Mouse (Mus musculus) layer of hippocampus, adult 2 months (tissue): Measurements from ENCODE around the gene Eml2. TPM values are rescaled to one million over a fixed set of nuclear protein-coding genes. Genes with fewer than 3 reads are reported as not detected.

ENCODE experiments used
- DNase-seq, 2 experiments: peaks; one replicate each; pipeline ENCODE4 v3.0.0; 2022; ENCODE audit warnings: low spot score in 2 of 2
- H3K27ac ChIP-seq: fragments of 200-600 bp; 2 replicates; pipeline ENCODE4 v1.8.1; 2022
- H3K4me3 ChIP-seq: fragments of 200-600 bp; 2 replicates; pipeline ENCODE4 v1.8.1; 2022; ENCODE audit warnings: mild to moderate bottlenecking
- CTCF ChIP-seq: fragments of 200-600 bp; conservative IDR thresholded peaks from 2 replicates; pipeline ENCODE4 v1.8.1; 2022; ENCODE audit warnings: antibody characterized with exemption, mild to moderate bottlenecking, moderate library complexity
- total RNA-seq, 2 experiments: library from RNA; stranded (reverse); gene quantifications; 2 replicates each; pipeline ENCODE4 v1.2.3; 2021

The Eml2 gene
- total RNA-seq, 2 experiments from 2014 or later, result 159 to 162 TPM

DNA sequence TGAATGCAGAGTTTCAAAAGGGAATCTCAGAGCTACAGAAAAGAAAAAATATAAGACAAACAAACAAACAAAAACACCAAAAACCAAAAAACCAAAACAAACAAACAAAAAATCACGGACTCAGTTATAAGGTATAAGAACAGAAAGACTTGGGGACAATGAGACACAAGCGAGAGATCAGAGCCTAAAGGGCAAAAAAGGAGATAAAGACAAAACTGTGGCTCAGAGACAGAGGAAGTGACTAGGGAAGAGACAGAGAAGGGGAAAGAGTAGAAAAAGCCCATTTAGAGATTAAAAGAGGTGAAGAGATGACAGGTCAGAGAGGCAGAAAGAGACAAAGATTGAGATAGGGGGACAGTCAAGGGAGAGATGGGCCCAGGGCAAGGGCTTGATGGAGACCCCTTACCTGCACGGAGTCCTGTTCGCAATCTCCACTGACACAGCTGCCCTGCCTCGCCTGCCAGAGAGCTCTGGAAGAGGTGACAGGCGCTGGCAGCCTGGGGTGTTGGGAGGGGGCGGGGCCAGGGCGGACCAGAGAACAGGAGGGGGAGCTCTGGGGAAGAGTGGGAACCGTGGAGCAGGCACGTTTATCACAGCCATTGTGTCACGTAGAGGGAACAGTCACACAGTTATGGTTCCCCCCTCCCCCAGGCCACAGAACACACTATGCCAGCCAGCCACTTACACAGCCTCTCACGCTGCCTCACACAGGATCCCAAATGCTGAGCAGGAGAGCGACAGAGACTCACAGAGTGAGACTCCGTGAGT lies 10.4 kb upstream of the Eml2 start, which contains the start of gene Gipr:
TSS of gene Gipr (minus strand) at position 472 of the 768 bp plus-strand sequence.
- DNase-seq, result no peak
- H3K27ac ChIP-seq, result no peak within 1 kb of the TSS
- no peak within 1 kb of the TSS for H3K4me3 ChIP-seq
- TF ChIP-seq CTCF, result no peak

DNA sequence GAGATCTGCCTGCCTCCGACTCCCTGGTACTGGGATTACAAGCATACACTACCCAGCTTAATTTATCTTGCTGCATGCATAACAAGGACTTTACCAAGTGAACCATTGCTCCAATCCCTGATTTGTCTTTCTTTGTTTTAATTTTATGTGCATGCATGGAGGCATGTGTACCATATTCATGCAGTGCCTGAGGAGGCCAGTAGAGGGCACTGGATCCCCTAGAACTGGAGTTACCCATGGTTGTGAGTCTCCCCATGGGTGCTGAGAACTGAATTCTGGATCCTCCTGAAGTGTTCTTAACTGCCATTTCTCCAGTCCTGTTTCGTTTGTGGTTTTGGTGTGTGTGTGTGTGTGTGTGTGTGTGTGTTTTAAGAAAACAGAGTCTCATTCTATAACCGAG lies 9.2 kb upstream of the Eml2 start:
- no peak for DNase-seq
- no peak overlapping the region for H3K4me3 ChIP-seq
- no peak overlapping the region for H3K27ac ChIP-seq
- TF ChIP-seq CTCF, result peak; percentile 45

DNA sequence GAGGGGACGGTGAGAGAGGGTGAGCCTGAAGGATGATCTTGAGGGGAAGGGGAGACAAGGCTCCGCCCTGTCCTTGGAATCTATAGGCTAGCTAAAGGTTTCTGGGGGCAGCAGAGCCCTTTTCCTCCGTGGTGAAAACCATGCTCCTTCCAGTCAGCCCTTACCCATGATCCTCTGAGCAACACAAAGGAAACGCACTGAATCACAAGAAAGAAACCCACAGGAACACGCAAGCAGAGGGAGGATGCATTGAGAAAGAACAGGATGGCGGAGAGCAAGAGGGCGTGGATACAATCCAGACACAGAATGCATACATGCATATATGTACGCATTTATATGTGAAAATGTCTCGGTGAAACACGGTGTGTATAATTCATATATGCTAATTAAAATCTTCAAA lies 6.7 kb upstream of the Eml2 start:
- Histone ChIP-seq H3K27ac (peak overlapping the region; percentile 68), H3K4me3 (no peak overlapping the region)
- TF ChIP-seq CTCF, result no peak
- DNase-seq, result no peak

DNA sequence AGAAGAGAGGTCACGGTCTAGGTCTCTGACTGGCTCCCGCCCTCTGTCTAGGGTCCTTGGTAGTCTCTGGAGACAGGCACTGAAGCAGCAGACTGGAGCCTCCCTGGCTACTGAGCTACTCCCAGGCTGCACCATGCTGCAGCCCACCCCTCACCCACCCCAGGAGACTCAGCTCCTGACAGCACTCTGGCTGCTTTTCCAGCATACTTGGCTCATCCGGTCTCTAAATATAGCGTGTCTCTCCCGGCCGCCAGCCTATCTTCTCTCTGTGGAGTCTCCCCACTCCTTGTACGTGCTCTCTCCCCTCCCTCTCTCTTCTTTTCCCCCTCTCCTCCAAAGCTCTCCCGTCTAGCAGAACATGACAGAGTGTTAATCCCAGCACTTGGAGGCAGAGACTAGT lies 6.1 kb upstream of the Eml2 start:
- Histone ChIP-seq H3K27ac (peak overlapping the region; percentile 68), H3K4me3 (no peak overlapping the region)
- no peak for TF ChIP-seq CTCF
- DNase-seq, result peak in 1 of 2 experiments; percentile 55

DNA sequence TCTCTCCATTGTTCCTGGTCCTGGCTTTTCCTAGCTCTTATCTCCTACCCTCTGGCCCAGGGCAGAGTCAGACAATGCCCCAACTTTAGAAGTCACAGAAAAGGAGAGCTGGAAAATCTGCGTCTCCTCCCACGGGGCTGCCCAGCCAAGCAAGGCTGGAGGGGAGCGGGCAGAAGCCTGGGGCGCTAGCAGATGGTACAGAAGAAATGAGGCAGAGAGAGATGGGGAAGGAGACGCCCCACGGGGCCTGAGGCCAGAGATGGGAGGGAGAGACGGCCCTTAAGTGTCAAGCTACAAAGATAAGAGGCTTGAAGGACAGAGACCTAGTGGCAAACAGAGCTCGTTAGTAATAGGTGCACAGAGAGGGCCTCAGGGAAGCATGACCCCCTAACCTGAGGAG lies 4.4 kb upstream of the Eml2 start:
- Histone ChIP-seq H3K27ac (peak overlapping the region; percentile 81), H3K4me3 (no peak overlapping the region)
- no peak for TF ChIP-seq CTCF
- no peak for DNase-seq

DNA sequence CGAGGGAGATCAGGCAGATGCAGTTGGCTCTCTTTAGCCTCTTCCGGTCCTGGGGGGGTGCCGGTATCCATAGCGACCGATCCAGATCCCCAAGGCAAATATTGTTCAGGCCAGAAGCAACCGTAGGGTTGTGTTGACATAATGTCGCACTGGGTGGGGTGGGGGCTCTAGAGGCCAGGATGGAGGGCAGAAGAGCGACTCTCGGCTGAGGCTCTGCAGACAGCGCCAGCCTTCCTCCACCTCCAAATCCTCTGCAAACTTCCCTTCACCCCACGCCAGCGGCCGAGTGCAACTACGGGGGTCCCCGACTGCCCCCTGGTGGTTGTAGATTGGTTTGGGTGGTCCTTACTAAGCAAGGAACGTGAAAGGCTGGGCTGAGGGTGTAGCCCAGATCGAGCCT lies 3.3 kb upstream of the Eml2 start:
- Histone ChIP-seq H3K4me3 (peak overlapping the region; percentile 27), H3K27ac (peak overlapping the region; percentile 81)
- peak; percentile 81 to 91 for DNase-seq
- peak; percentile 92 for TF ChIP-seq CTCF

DNA sequence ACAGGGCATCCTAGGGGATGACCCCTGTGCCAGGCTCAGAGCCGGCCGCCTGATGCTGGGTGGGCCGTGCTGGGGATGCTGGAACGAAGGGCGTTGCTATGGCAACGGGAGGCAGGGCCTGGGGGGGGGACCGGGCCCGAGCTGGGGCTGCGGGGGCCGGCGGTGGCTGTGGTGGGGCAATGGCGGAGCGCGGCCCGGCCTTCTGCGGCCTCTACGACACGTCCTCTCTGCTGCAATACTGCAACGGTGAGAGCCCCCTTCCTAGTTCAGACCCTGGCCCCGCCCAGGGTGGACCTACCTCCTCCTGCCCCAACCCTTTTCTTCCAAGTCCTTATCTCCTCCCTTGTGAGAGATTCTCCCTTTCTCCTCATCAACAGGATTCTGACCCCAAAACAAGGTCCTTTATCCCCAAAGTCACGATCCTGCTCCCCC lies 311 bp downstream of the Eml2 start:
- H3K27ac ChIP-seq, result peak overlapping the region; percentile 97
- peak overlapping the region; percentile 79 for H3K4me3 ChIP-seq
- no peak for DNase-seq
- TF ChIP-seq CTCF, result no peak

DNA sequence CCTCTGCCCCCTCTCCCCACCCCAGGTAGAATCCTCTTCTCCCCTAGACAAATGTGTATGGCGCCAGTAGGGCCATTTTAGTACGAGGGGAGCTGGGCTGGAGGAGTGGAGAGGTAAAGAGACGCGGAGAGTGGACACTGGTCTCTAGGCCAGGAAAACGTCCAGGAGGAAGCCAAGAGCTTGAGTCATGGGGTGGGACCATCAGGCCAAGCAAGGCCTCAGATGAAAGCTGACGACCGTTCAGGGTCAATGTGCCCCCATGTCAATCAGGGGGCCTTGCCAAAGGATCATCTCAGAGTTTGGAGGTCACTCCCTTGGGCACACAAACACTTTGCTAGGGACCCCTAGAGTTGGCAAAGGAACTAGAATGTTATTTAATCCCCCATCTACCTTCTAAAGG lies 995 bp downstream of the Eml2 start:
- H3K27ac ChIP-seq, result peak overlapping the region; percentile 97
- no peak for TF ChIP-seq CTCF
- no peak for DNase-seq

DNA sequence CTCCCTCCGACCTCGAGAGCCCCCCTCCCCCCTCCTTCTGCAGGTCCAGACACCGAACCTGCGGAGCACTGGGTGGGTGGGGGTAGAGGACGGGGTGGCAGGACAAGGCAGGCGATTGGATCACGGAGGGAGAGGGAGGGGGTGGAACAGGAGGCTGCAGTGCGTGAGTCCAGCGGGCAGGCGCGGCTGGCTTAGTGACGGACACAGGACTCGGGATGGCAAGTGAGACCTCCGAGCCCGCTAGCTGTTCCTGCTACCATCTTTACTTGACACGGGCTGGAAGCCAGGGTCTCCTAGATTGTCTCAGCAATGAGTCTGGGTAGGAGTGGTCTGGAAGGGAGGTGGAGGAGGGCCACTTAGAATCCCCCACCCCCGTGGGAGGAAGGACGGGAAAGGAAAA lies 1.8 kb downstream of the Eml2 start:
- DNase-seq, result no peak
- H3K27ac ChIP-seq, result peak overlapping the region; percentile 97
- H3K4me3 ChIP-seq, result peak overlapping the region; percentile 79
- no peak for TF ChIP-seq CTCF

More for the DNA sequence above, 995 bp downstream of the Eml2 start:
- H3K4me3 ChIP-seq, result peak overlapping the region; percentile 79

DNA sequence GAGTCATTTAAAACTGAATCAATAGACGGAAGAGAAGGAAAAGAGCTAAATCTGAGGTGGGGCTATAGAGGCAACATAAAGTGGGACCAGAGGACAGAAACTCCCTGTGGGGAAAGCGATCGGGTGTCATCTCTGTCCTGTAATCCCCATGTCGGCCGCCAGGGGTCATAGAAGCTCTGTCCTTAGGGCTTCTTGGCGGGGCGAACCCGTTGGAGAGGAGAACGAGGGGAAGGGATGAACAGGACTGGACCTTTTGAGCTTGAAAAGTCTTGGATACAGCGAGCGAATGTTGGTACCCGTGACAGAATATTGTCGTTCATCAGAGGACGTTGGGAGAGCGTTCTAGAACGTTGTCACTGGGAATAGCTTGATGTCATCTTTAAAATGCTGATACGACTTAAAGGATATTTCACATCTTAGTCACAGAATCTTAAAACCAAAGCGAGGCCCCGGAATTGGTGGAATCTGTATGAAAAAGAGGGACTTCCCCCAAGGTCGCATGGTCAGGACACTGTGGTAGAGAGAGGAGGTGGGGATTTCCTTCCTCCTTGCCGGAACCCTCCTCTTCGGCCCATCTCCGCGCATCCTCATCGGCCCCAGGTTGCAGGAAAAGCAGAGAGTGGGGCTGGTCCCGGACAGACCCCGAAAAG lies 2.3 kb downstream of the Eml2 start:
- DNase-seq, result peak; percentile 79 to 89
- H3K27ac ChIP-seq, result peak overlapping the region; percentile 97
- H3K4me3 ChIP-seq, result peak overlapping the region; percentile 79
- TF ChIP-seq CTCF, result peak; percentile 96

DNA sequence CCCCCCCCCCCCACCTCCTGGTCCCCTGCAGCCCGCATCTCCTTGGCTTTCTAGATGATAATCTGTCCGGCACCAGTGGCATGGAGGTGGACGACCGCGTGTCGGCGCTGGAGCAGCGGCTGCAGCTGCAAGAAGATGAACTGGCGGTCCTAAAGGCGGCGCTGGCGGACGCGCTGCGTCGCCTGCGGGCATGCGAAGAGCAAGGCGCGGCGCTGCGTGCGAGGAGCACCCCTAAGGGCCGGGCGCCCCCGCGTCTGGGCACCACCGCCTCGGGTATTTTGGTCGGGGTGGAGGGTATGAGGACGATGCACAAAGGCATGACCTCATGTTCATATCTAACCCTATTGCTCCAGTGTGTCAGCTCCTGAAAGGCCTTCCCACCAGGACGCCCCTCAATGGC lies 3.0 kb downstream of the Eml2 start:
- Histone ChIP-seq H3K4me3 (peak overlapping the region; percentile 79), H3K27ac (peak overlapping the region; percentile 40; the same call in 1 of the 2 replicates)
- DNase-seq, result peak in 1 of 2 experiments; percentile 60
- peak; percentile 71 for TF ChIP-seq CTCF

DNA sequence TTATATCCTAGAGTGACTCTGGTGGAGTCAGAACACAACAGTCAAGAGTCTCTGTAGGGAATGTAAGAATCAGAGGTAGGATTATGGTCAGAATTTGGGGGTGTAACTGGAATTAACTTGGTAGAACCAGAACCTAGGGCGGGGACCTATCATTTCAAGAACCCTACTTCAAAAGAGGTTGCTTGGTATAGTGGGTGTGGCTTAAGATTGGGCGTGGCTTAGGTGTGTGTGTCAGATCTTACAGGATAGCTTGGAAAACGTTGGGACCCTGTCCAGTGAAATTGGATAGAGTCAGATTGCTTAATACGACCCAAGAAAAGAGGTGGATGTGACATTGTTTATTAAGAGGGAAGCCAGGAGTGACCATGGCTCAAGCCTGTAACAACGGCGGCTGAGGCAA lies 3.7 kb downstream of the Eml2 start:
- Histone ChIP-seq H3K4me3 (no peak overlapping the region; the same call in 1 of the 2 replicates), H3K27ac (peak overlapping the region; percentile 40; the same call in 1 of the 2 replicates)
- DNase-seq, result no peak
- TF ChIP-seq CTCF, result no peak

DNA sequence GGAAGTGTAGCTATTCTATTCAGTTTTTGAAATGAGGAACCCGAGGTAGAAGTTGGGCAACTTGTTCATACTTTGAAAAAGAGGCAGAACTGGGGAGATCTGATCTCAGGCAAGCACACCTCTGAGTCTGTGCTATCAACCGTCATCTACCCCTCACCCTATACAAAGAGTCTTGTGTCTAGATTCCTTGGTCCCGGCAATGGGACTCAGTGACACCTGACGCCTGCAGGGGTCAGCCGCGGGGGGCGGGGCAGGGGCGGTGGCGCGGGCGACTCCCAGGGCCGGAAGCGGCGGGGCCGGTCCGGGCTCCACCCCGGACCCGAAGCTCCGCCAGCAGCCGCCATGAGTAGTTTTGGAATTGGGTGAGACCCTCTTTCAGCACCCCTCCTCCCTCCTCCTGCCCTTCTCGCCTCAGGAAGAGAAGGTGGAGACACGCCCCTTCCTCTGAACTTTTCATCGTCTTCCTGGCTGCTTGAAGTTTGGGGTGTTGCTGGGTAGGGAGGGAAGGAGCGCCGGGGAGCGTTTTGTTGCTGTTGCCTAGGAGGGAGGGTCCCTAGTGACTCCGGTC lies 4.7 kb downstream of the Eml2 start:
- Histone ChIP-seq H3K4me3 (peak overlapping the region; percentile 46), H3K27ac (peak overlapping the region; percentile 39; the same call in 1 of the 2 replicates)
- TF ChIP-seq CTCF, result no peak; the same call in 1 of the 2 replicates
- no peak for DNase-seq

DNA sequence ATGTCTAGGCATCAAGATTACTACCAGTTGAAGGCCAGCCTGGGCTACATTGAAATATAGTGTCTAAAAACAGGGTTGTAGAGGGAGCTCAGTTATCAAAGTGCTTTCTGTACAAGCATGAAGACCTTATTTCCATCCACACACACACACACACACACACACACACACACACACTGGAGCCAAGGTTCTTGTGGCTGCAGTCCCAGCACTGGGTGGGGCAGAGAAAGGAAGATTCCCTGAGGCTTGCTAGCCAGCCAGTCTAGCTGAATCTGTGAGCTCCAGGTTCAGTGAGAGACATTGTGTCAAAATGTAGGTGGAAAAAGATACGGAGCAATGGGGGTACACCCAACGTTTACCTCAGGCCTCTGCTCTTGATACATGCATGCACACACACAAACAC lies 8.0 kb downstream of the Eml2 start:
- TF ChIP-seq CTCF, result no peak
- no peak overlapping the region for H3K4me3 ChIP-seq
- DNase-seq, result no peak
- H3K27ac ChIP-seq, result peak overlapping the region; percentile 49
